Mouse (Mus musculus) thymus, adult 2 months (tissue): ENCODE results near the gene Bahcc1.

Experiments
- CTCF ChIP-seq: fragments of 200-500 bp; IDR thresholded peaks from 2 replicates; pipeline ENCODE4 v1.5.1; 2012; ENCODE audit warnings: mild to moderate bottlenecking, control low read depth, low read length, moderate library complexity, borderline replicate concordance; ENCODE audit not compliant: control insufficient read depth, poor library complexity, insufficient read depth; ENCODE audit errors: extremely low read depth
- POLR2A ChIP-seq: fragments of 200-500 bp; IDR thresholded peaks from 2 replicates; pipeline ENCODE4 v1.6.1; 2012; ENCODE audit warnings: mild to moderate bottlenecking, low read length, control low read depth, moderate library complexity; ENCODE audit not compliant: control insufficient read depth, poor library complexity, insufficient read depth; ENCODE audit errors: extremely low read depth

GRCm38 (mm10) chr11:120267676-120268075 lies 34.9 kb downstream of the Bahcc1 start:
- TF ChIP-seq POLR2A (no peak), CTCF (no peak)
